Mouse (Mus musculus): ENCODE results near the gene 4933430I17Rik. TPM values are rescaled to one million over a fixed set of nuclear protein-coding genes. Genes with fewer than 3 reads are reported as not detected.

Gene 4933430I17Rik
- 0.14 and 0.15 TPM in 2 replicates for polyA plus RNA-seq (2021; fragmentation: Nextera tagmentation)
- long read RNA-seq, experiment 1, partial matches to known transcripts, result 0 of 1 reads
- long read RNA-seq, experiment 1, other reads (novel, unspliced or antisense), result 1 of 1 reads
- long read RNA-seq, experiment 2, result 0 reads

GRCm38 (mm10) chr4:62524651-62525488 is at the start of gene 4933430I17Rik, which contains the start of gene Pole3:
TSS of gene 4933430I17Rik (plus strand) at chr4:62525369.
TSS of gene Pole3 (minus strand) at chr4:62525068.

GRCm38 (mm10) chr4:62479937-62480708 is 45.0 kb upstream of the 4933430I17Rik start, which contains the start of gene Bspry:
TSS of gene Bspry (plus strand) at chr4:62480053.

GRCm38 (mm10) chr4:62503374-62503970 is 21.7 kb upstream of the 4933430I17Rik start, which contains the start of gene Hdhd3:
TSS of gene Hdhd3 (minus strand) at chr4:62503467.

GRCm38 (mm10) chr4:62519849-62520233 is 5.3 kb upstream of the 4933430I17Rik start, which contains the start of gene Alad:
TSS of gene Alad (minus strand) at chr4:62519918.

GRCm38 (mm10) chr4:62559797-62560329 is 34.7 kb downstream of the 4933430I17Rik start, which contains the start of gene Rgs3:
TSS of gene Rgs3 (plus strand) at chr4:62559847.

Other genes with a start within 250 kb of the 4933430I17Rik start
- 9.1 and 11.4 TPM in 2 replicates for gene Fkbp15, start 164.8 kb upstream of the 4933430I17Rik start, polyA plus RNA-seq (2021; fragmentation: Nextera tagmentation)
- 10.3 and 11.3 TPM in 2 replicates for gene Slc31a1, start 164.6 kb upstream of the 4933430I17Rik start, polyA plus RNA-seq (2021; fragmentation: Nextera tagmentation)
- gene Cdc26, start 116.7 kb upstream of the 4933430I17Rik start, polyA plus RNA-seq (2021; fragmentation: Nextera tagmentation), result 49.7 and 58.2 TPM in 2 replicates
- gene Prpf4, start 116.6 kb upstream of the 4933430I17Rik start, polyA plus RNA-seq (2021; fragmentation: Nextera tagmentation), result 3.4 and 3.8 TPM in 2 replicates
- not detected in 2 replicates for gene Rnf183, start 90.1 kb upstream of the 4933430I17Rik start, polyA plus RNA-seq (2021; fragmentation: Nextera tagmentation)
- 9.1 and 10.6 TPM in 2 replicates for gene Wdr31, start 54.5 kb upstream of the 4933430I17Rik start, polyA plus RNA-seq (2021; fragmentation: Nextera tagmentation)
- gene Bspry, start 45.3 kb upstream of the 4933430I17Rik start, polyA plus RNA-seq (2021; fragmentation: Nextera tagmentation), result 0.09 and 0.31 TPM in 2 replicates
- 13.4 and 17.7 TPM in 2 replicates for gene Hdhd3, start 21.9 kb upstream of the 4933430I17Rik start, polyA plus RNA-seq (2021; fragmentation: Nextera tagmentation)
- 67.7 and 74.4 TPM in 2 replicates for gene Alad, start 5.5 kb upstream of the 4933430I17Rik start, polyA plus RNA-seq (2021; fragmentation: Nextera tagmentation)
- gene Pole3, start 301 bp upstream of the 4933430I17Rik start, polyA plus RNA-seq (2021; fragmentation: Nextera tagmentation), result 10.8 and 13.4 TPM in 2 replicates
- 19.0 and 22.6 TPM in 2 replicates for gene Rgs3, start 34.5 kb downstream of the 4933430I17Rik start, polyA plus RNA-seq (2021; fragmentation: Nextera tagmentation)

All from left cerebral cortex, adult 6 months (tissue).